In genomic region chr10:74924274-74924673, GRCm38 (mm10) we compare ENCODE assay signal across 20 mouse cellular contexts. TPM values are rescaled to one million over a fixed set of nuclear protein-coding genes. Genes with fewer than 3 reads are reported as not detected.
DNase-seq lines count a peak whose midpoint lies in the region; ATAC-seq and TF ChIP-seq lines count a peak whose summit lies in the region.
"Had no signal": no experiment of that assay in that cellular context is flagged by ENCODE, and none has a peak within 500 bp of the region (broad histone marks: within the 10 kb centered on the region; RNA-seq: fewer than 3 reads in every experiment).

No protein-coding gene starts in this region.

- H3K4me3 ChIP-seq in forebrain, postnatal 0 days (ENCODE audit: low read depth, low read length) = no peak overlapping the region
- no peak overlapping the region for H3K4me3 ChIP-seq in forebrain, embryonic 13.5 days
- no peak overlapping the region for H3K4me3 ChIP-seq in heart, embryonic 10.5 days
- no peak overlapping the region for H3K4me3 ChIP-seq in heart, embryonic 12.5 days
- peak overlapping the region; percentile 45; the same call in 1 of the 2 replicates for H3K4me3 ChIP-seq in G1E (ENCODE audit: low read depth, low read length)
- H3K4me3 ChIP-seq: embryonic facial prominence, embryonic 10.5 days; embryonic facial prominence, embryonic 12.5 days had no signal

- no peak overlapping the region for H3K4me2 ChIP-seq in forebrain, postnatal 0 days (ENCODE audit: low read depth)
- no peak overlapping the region for H3K4me2 ChIP-seq in forebrain, embryonic 13.5 days
- H3K4me2 ChIP-seq in heart, embryonic 12.5 days = no peak overlapping the region
- H3K4me2 ChIP-seq: embryonic facial prominence, embryonic 12.5 days had no signal

- no peaks in the 10 kb centered on the region for H3K4me1 ChIP-seq in forebrain, postnatal 0 days (ENCODE audit: insufficient read depth)
- H3K4me1 ChIP-seq in forebrain, embryonic 13.5 days = peaks cover 7% of the 10 kb centered on the region
- H3K4me1 ChIP-seq in heart, embryonic 10.5 days = peaks cover 10% of the 10 kb centered on the region; the same call in 1 of the 2 replicates
- peaks cover 4% of the 10 kb centered on the region; the same call in 1 of the 2 replicates for H3K4me1 ChIP-seq in heart, embryonic 12.5 days (replicated peaks)
- no peaks in the 10 kb centered on the region for H3K4me1 ChIP-seq in G1E (ENCODE audit: insufficient read depth, low read depth, low read length)

- H3K9me3 ChIP-seq in forebrain, postnatal 0 days (ENCODE audit: low read length) = no peaks in the 10 kb centered on the region
- H3K9me3 ChIP-seq in forebrain, embryonic 13.5 days (replicated peaks) = no peaks in the 10 kb centered on the region
- no peaks in the 10 kb centered on the region for H3K9me3 ChIP-seq in heart, embryonic 10.5 days
- H3K9me3 ChIP-seq in heart, embryonic 12.5 days (replicated peaks) = no peaks in the 10 kb centered on the region
- H3K9me3 ChIP-seq in G1E (replicated peaks) = peaks cover 83% of the 10 kb centered on the region
- H3K9me3 ChIP-seq: embryonic facial prominence, embryonic 10.5 days; embryonic facial prominence, embryonic 12.5 days had no signal

- H3K36me3 ChIP-seq in forebrain, postnatal 0 days (ENCODE audit: insufficient read depth) = no peaks in the 10 kb centered on the region
- no peaks in the 10 kb centered on the region for H3K36me3 ChIP-seq in forebrain, embryonic 13.5 days (ENCODE audit: poor library complexity, severe bottlenecking)
- no peaks in the 10 kb centered on the region for H3K36me3 ChIP-seq in heart, embryonic 10.5 days
- H3K36me3 ChIP-seq in heart, embryonic 12.5 days = no peaks in the 10 kb centered on the region
- no peaks in the 10 kb centered on the region for H3K36me3 ChIP-seq in G1E (replicated peaks)
- H3K36me3 ChIP-seq: embryonic facial prominence, embryonic 10.5 days; embryonic facial prominence, embryonic 12.5 days had no signal

- 91% methylated on average over 14 of the region's 14 CpGs for WGBS in forebrain, postnatal 0 days
- WGBS in forebrain, embryonic 13.5 days = 91% methylated on average over 14 of the region's 14 CpGs
- 86% methylated on average over 14 of the region's 14 CpGs for WGBS in heart, embryonic 10.5 days
- 83% methylated on average over 14 of the region's 14 CpGs for WGBS in heart, embryonic 12.5 days

- H3K27ac ChIP-seq in forebrain, postnatal 0 days (ENCODE audit: low read depth, low read length) = no peak overlapping the region
- no peak overlapping the region for H3K27ac ChIP-seq in forebrain, embryonic 13.5 days
- H3K27ac ChIP-seq in heart, embryonic 10.5 days = no peak overlapping the region
- H3K27ac ChIP-seq in heart, embryonic 12.5 days (ENCODE audit: poor library complexity, severe bottlenecking) = no peak overlapping the region
- H3K27ac ChIP-seq: embryonic facial prominence, embryonic 10.5 days; embryonic facial prominence, embryonic 12.5 days had no signal

- peak; percentile 43 for DNase-seq in cerebellum, adult 11-12 months
- no peak for DNase-seq in cerebellum, adult 9-10 months
- no peak for DNase-seq in forebrain, postnatal 0 days
- DNase-seq in heart, embryonic 10.5 days (ENCODE audit: low spot score) = peak; percentile 73
- no peak for DNase-seq in G1E (ENCODE audit: low spot score)
- DNase-seq: adrenal gland, adult 2 months; adrenal gland, postnatal 10 days; adrenal gland, postnatal 25 days; B cell, adult 2 months; cerebellum, adult 2 months; cerebellum, postnatal 10 days; cerebellum, postnatal 25 days had no signal

- H3K27me3 ChIP-seq in forebrain, postnatal 0 days (ENCODE audit: insufficient read depth, low read length) = no peaks in the 10 kb centered on the region
- H3K27me3 ChIP-seq in forebrain, embryonic 13.5 days = no peaks in the 10 kb centered on the region
- 0 out of 2 replicates have a peak, but pooled peaks cover 6% of the 10 kb centered on the region for H3K27me3 ChIP-seq in heart, embryonic 10.5 days (ENCODE audit: insufficient read depth, poor library complexity, severe bottlenecking)
- H3K27me3 ChIP-seq in heart, embryonic 12.5 days (replicated peaks) = peaks cover 28% of the 10 kb centered on the region
- H3K27me3 ChIP-seq in G1E (ENCODE audit: insufficient read depth, low read length) = peaks cover 2% of the 10 kb centered on the region; the same call in 1 of the 2 replicates
- H3K27me3 ChIP-seq: embryonic facial prominence, embryonic 12.5 days had no signal

- no peak for ATAC-seq in forebrain, postnatal 0 days
- ATAC-seq in forebrain, embryonic 13.5 days = no peak
- ATAC-seq in heart, embryonic 12.5 days (ENCODE audit: insufficient number of reproducible peaks, low FRiP score) = no peak
- ATAC-seq in G1E (ENCODE audit: extremely low read depth, insufficient number of reproducible peaks, low FRiP score, poor library complexity, severe bottlenecking) = no peak
- ATAC-seq: CD4-positive, CD25-positive, alpha-beta regulatory T cell, adult 4 months; forebrain, embryonic 14.5 days; forebrain, embryonic 16.5 days had no signal

- H3K9ac ChIP-seq in forebrain, postnatal 0 days = no peak overlapping the region
- no peak overlapping the region for H3K9ac ChIP-seq in forebrain, embryonic 13.5 days
- no peak overlapping the region for H3K9ac ChIP-seq in heart, embryonic 12.5 days
- H3K9ac ChIP-seq: embryonic facial prominence, embryonic 12.5 days had no signal

- TF ChIP-seq CTCF in forebrain, postnatal 0 days (IDR thresholded peaks at IDR 0.05; ENCODE audit: low read depth) = peak; percentile 8; the same call in 1 of the 2 replicates
- no peak for TF ChIP-seq CTCF in G1E (IDR thresholded peaks at IDR 0.05; ENCODE audit: low read depth, low read length)

RNA-seq across cellular contexts. Expression of gene Gnaz, which starts 42.7 kb away (rescaled TPM):
- 127 and 140 TPM in 2 replicates for total RNA-seq in forebrain, postnatal 0 days (2014; rRNA removed)
- 76.7 and 106 TPM in 2 replicates for polyA plus RNA-seq in forebrain, postnatal 0 days (2015; fragmentation: Nextera tagmentation; extraction: Ambion mirVana)
- 18.3 and 20.9 TPM in 2 replicates for polyA plus RNA-seq in forebrain, embryonic 13.5 days (2015; fragmentation: Nextera tagmentation; extraction: Ambion mirVana)
- polyA plus RNA-seq in heart, embryonic 10.5 days (2016; fragmentation: Nextera tagmentation; extraction: Ambion mirVana) = 2.0 and 4.2 TPM in 2 replicates
- 1.2 and 1.6 TPM in 2 replicates for polyA plus RNA-seq in heart, embryonic 12.5 days (2016; fragmentation: Nextera tagmentation; extraction: Ambion mirVana)
- not detected in 2 replicates for total RNA-seq in G1E (2014; fragmentation: Nextera tagmentation)
- total RNA-seq in G1E (2017) = 0.11 TPM in 1 of 2 replicates, not detected in the other
- polyA plus RNA-seq in G1E (2012) = 0.02 TPM in 2 replicates
- total RNA-seq: MEL had no signal
- polyA plus RNA-seq: CD4-positive, CD25-positive, alpha-beta regulatory T cell, adult 4 months had no signal

Comparison
In these comparisons a context has a peak if more than half of its experiments do, and no peak if none do; other contexts are left out.
1. DNase-seq: peak in cerebellum, adult 11-12 months (single experiment) and heart, embryonic 10.5 days (single experiment); none in cerebellum, adult 9-10 months (single experiment), forebrain, postnatal 0 days (single experiment) and G1E (single experiment).